Comparison of ENCODE assay signal across 19 mouse cellular contexts in genomic region chr15:98256271-98256670, GRCm38 (mm10). TPM values are rescaled to one million over a fixed set of nuclear protein-coding genes. Genes with fewer than 3 reads are reported as not detected.
A peak's percentile ranks its signal among the peaks of the same experiment; 100 is the strongest.
DNase-seq lines count a peak whose midpoint lies in the region; ATAC-seq and TF ChIP-seq lines count a peak whose summit lies in the region.
"Had no signal": no experiment of that assay in that cellular context is flagged by ENCODE, and none has a peak within 500 bp of the region (broad histone marks: within the 10 kb centered on the region; RNA-seq: fewer than 3 reads in every experiment).

No protein-coding gene starts in this region.

- WGBS in midbrain, postnatal 0 days = 91% methylated on average over 13 of the region's 13 CpGs
- WGBS in midbrain, embryonic 13.5 days = 96% methylated on average over 13 of the region's 13 CpGs
- WGBS in forebrain, embryonic 11.5 days = 93% methylated on average over 13 of the region's 13 CpGs

- H3K9me3 ChIP-seq in midbrain, postnatal 0 days (ENCODE audit: low read length) = no peaks in the 10 kb centered on the region
- no peaks in the 10 kb centered on the region for H3K9me3 ChIP-seq in midbrain, embryonic 13.5 days
- no peaks in the 10 kb centered on the region for H3K9me3 ChIP-seq in forebrain, embryonic 11.5 days (ENCODE audit: control insufficient read depth, low read length)
- H3K9me3 ChIP-seq: embryonic facial prominence, embryonic 15.5 days; hindbrain, embryonic 13.5 days; liver, embryonic 13.5 days had no signal

- H3K4me2 ChIP-seq in midbrain, postnatal 0 days (ENCODE audit: low read depth, low read length, poor library complexity, severe bottlenecking) = no peak overlapping the region
- H3K4me2 ChIP-seq in midbrain, embryonic 13.5 days (replicated peaks) = no peak overlapping the region
- H3K4me2 ChIP-seq in forebrain, embryonic 11.5 days (ENCODE audit: low read depth, low read length, severe bottlenecking) = no peak overlapping the region
- H3K4me2 ChIP-seq: embryonic facial prominence, embryonic 15.5 days; heart, embryonic 13.5 days; hindbrain, embryonic 13.5 days; liver, embryonic 13.5 days had no signal

- no peak for ATAC-seq in midbrain, postnatal 0 days (ENCODE audit: low FRiP score)
- no peak for ATAC-seq in midbrain, embryonic 13.5 days
- no peak for ATAC-seq in forebrain, embryonic 11.5 days (replicated peaks; ENCODE audit: low FRiP score)

- H3K9ac ChIP-seq in midbrain, postnatal 0 days (replicated peaks; ENCODE audit: low read length, poor library complexity, severe bottlenecking) = no peak overlapping the region
- H3K9ac ChIP-seq in midbrain, embryonic 13.5 days (replicated peaks) = no peak overlapping the region
- H3K9ac ChIP-seq in forebrain, embryonic 11.5 days (ENCODE audit: low read length) = no peak overlapping the region
- H3K9ac ChIP-seq: embryonic facial prominence, embryonic 15.5 days; heart, embryonic 13.5 days; hindbrain, embryonic 13.5 days; liver, embryonic 13.5 days had no signal

- peak; percentile 61 for DNase-seq in gastrocnemius, adult 2 months
- DNase-seq in gastrocnemius, postnatal 4 days (ENCODE audit: low spot score in 2 of 2) = no peak
- peak; percentile 2 for DNase-seq in midbrain, postnatal 0 days (ENCODE audit: low spot score)
- DNase-seq in cerebellum, postnatal 25 days = peak; percentile 60 to 74
- DNase-seq in skeletal muscle tissue, adult 2 months (ENCODE audit: low read depth, low spot score) = peak; percentile 26
- no peak for DNase-seq in forebrain, embryonic 11.5 days (ENCODE audit: low spot score)
- DNase-seq in frontal cortex, postnatal 25 days (ENCODE audit: low spot score in 2 of 2) = no peak
- DNase-seq: liver, embryonic 13.5 days had no signal

- intact Hi-C loops in gastrocnemius, adult 2 months (cut with DNase I) = no loop called here

- H3K36me3 ChIP-seq in midbrain, postnatal 0 days (ENCODE audit: insufficient read depth, low read length) = no peaks in the 10 kb centered on the region
- no peaks in the 10 kb centered on the region for H3K36me3 ChIP-seq in midbrain, embryonic 13.5 days
- no peaks in the 10 kb centered on the region for H3K36me3 ChIP-seq in forebrain, embryonic 11.5 days (ENCODE audit: control insufficient read depth, insufficient read depth, low read length)
- H3K36me3 ChIP-seq: embryonic facial prominence, embryonic 15.5 days; heart, embryonic 13.5 days; hindbrain, embryonic 13.5 days; liver, embryonic 13.5 days had no signal

- H3K4me1 ChIP-seq in midbrain, postnatal 0 days (ENCODE audit: insufficient read depth, low read length) = no peaks in the 10 kb centered on the region
- no peaks in the 10 kb centered on the region for H3K4me1 ChIP-seq in midbrain, embryonic 13.5 days (replicated peaks)
- no peaks in the 10 kb centered on the region for H3K4me1 ChIP-seq in forebrain, embryonic 11.5 days (replicated peaks; ENCODE audit: control insufficient read depth, insufficient read depth, low read length)
- H3K4me1 ChIP-seq: embryonic facial prominence, embryonic 15.5 days; heart, embryonic 13.5 days; hindbrain, embryonic 13.5 days; liver, embryonic 13.5 days; megakaryocyte, embryonic 14.5 days had no signal

- H3K4me3 ChIP-seq in gastrocnemius, adult 2 months = no peak overlapping the region
- no peak overlapping the region for H3K4me3 ChIP-seq in midbrain, postnatal 0 days (ENCODE audit: low read depth, low read length)
- H3K4me3 ChIP-seq in midbrain, embryonic 13.5 days (replicated peaks) = no peak overlapping the region
- H3K4me3 ChIP-seq in forebrain, embryonic 11.5 days (ENCODE audit: low read depth, low read length) = no peak overlapping the region
- H3K4me3 ChIP-seq: embryonic facial prominence, embryonic 15.5 days; heart, embryonic 13.5 days; hindbrain, embryonic 13.5 days; layer of hippocampus, adult 2 months; liver, embryonic 13.5 days; megakaryocyte, embryonic 14.5 days had no signal

- TF ChIP-seq CTCF in gastrocnemius, adult 2 months (IDR thresholded peaks at IDR 0.05) = no peak
- TF ChIP-seq CTCF in midbrain, postnatal 0 days (IDR thresholded peaks at IDR 0.05) = no peak

- no peaks in the 10 kb centered on the region for H3K27me3 ChIP-seq in midbrain, postnatal 0 days (ENCODE audit: insufficient read depth, low read length)
- H3K27me3 ChIP-seq in midbrain, embryonic 13.5 days = no peaks in the 10 kb centered on the region
- H3K27me3 ChIP-seq in forebrain, embryonic 11.5 days (ENCODE audit: control insufficient read depth, insufficient read depth, low read length) = no peaks in the 10 kb centered on the region
- H3K27me3 ChIP-seq: embryonic facial prominence, embryonic 15.5 days; heart, embryonic 13.5 days; hindbrain, embryonic 13.5 days; liver, embryonic 13.5 days had no signal

- no peak overlapping the region for H3K27ac ChIP-seq in gastrocnemius, adult 2 months
- H3K27ac ChIP-seq in midbrain, postnatal 0 days (ENCODE audit: low read depth, low read length) = no peak overlapping the region
- no peak overlapping the region for H3K27ac ChIP-seq in midbrain, embryonic 13.5 days
- H3K27ac ChIP-seq in forebrain, embryonic 11.5 days (ENCODE audit: low read depth, low read length) = no peak overlapping the region
- H3K27ac ChIP-seq: embryonic facial prominence, embryonic 15.5 days; heart, embryonic 13.5 days; hindbrain, embryonic 13.5 days; layer of hippocampus, adult 2 months; liver, embryonic 13.5 days had no signal

RNA-seq across cellular contexts. Expression of gene H1fnt, which starts 0.8 kb away (rescaled TPM):
- total RNA-seq in gastrocnemius, adult 2 months (2021) = not detected
- total RNA-seq in gastrocnemius, postnatal 4 days (2021) = not detected
- total RNA-seq in midbrain, postnatal 0 days (2014; rRNA removed) = not detected in 2 replicates
- polyA plus RNA-seq in midbrain, postnatal 0 days (2015; fragmentation: Nextera tagmentation; extraction: Ambion mirVana) = not detected in 2 replicates
- not detected in 2 replicates for polyA plus RNA-seq in midbrain, embryonic 13.5 days (2015; fragmentation: Nextera tagmentation; extraction: Ambion mirVana)
- polyA plus RNA-seq in forebrain, embryonic 11.5 days (2014; fragmentation: Nextera tagmentation; extraction: Ambion mirVana) = not detected in 2 replicates
- total RNA-seq: layer of hippocampus, adult 2 months; left cerebral cortex, postnatal 10 days; MEL had no signal
- polyA plus RNA-seq: C2C12; embryonic facial prominence, embryonic 15.5 days; heart, embryonic 13.5 days; hindbrain, embryonic 13.5 days; liver, embryonic 13.5 days; spleen, adult 2 months; thymus, postnatal 0 days had no signal

RNA-seq across cellular contexts. Expression of gene Olfr286, which starts 22.0 kb away (rescaled TPM):
- not detected for total RNA-seq in gastrocnemius, adult 2 months (2021)
- total RNA-seq in gastrocnemius, postnatal 4 days (2021) = not detected
- not detected in 2 replicates for total RNA-seq in midbrain, postnatal 0 days (2014; rRNA removed)
- polyA plus RNA-seq in midbrain, postnatal 0 days (2015; fragmentation: Nextera tagmentation; extraction: Ambion mirVana) = not detected in 2 replicates
- polyA plus RNA-seq in midbrain, embryonic 13.5 days (2015; fragmentation: Nextera tagmentation; extraction: Ambion mirVana) = not detected in 2 replicates
- not detected in 2 replicates for polyA plus RNA-seq in forebrain, embryonic 11.5 days (2014; fragmentation: Nextera tagmentation; extraction: Ambion mirVana)
- total RNA-seq: layer of hippocampus, adult 2 months; left cerebral cortex, postnatal 10 days; MEL had no signal
- polyA plus RNA-seq: C2C12; heart, embryonic 13.5 days; hindbrain, embryonic 13.5 days; liver, embryonic 13.5 days; spleen, adult 2 months; thymus, postnatal 0 days had no signal

RNA-seq across cellular contexts. Expression of gene Olfr287, which starts 35.4 kb away (rescaled TPM):
- total RNA-seq in gastrocnemius, adult 2 months (2021) = not detected
- total RNA-seq in gastrocnemius, postnatal 4 days (2021) = not detected
- total RNA-seq in midbrain, postnatal 0 days (2014; rRNA removed) = 0.44 and 1.2 TPM in 2 replicates
- polyA plus RNA-seq in midbrain, postnatal 0 days (2015; fragmentation: Nextera tagmentation; extraction: Ambion mirVana) = 1.2 and 1.5 TPM in 2 replicates
- polyA plus RNA-seq in midbrain, embryonic 13.5 days (2015; fragmentation: Nextera tagmentation; extraction: Ambion mirVana) = 0.14 TPM in 1 of 2 replicates, not detected in the other
- not detected in 2 replicates for polyA plus RNA-seq in forebrain, embryonic 11.5 days (2014; fragmentation: Nextera tagmentation; extraction: Ambion mirVana)
- total RNA-seq: MEL had no signal
- polyA plus RNA-seq: C2C12; embryonic facial prominence, embryonic 15.5 days; heart, embryonic 13.5 days; hindbrain, embryonic 13.5 days; liver, embryonic 13.5 days; spleen, adult 2 months; thymus, postnatal 0 days had no signal

RNA-seq across cellular contexts. Expression of gene Gm44579, which starts 35.5 kb away (rescaled TPM):
- not detected for total RNA-seq in gastrocnemius, adult 2 months (2021)
- not detected for total RNA-seq in gastrocnemius, postnatal 4 days (2021)
- total RNA-seq in midbrain, postnatal 0 days (2014; rRNA removed) = not detected in 2 replicates
- 0.09 and 0.11 TPM in 2 replicates for polyA plus RNA-seq in midbrain, postnatal 0 days (2015; fragmentation: Nextera tagmentation; extraction: Ambion mirVana)
- polyA plus RNA-seq in midbrain, embryonic 13.5 days (2015; fragmentation: Nextera tagmentation; extraction: Ambion mirVana) = not detected in 2 replicates
- not detected in 2 replicates for polyA plus RNA-seq in forebrain, embryonic 11.5 days (2014; fragmentation: Nextera tagmentation; extraction: Ambion mirVana)
- total RNA-seq: layer of hippocampus, adult 2 months; left cerebral cortex, postnatal 10 days; MEL had no signal
- polyA plus RNA-seq: C2C12; embryonic facial prominence, embryonic 15.5 days; heart, embryonic 13.5 days; hindbrain, embryonic 13.5 days; liver, embryonic 13.5 days; spleen, adult 2 months; thymus, postnatal 0 days had no signal

RNA-seq across cellular contexts. Expression of gene Zfp641, which starts 39.7 kb away (rescaled TPM):
- 10 to 100 TPM in 1 of 2 experiments, 1 to 10 TPM in 1; 10.0 to 11.8 TPM for total RNA-seq in gastrocnemius, adult 2 months (2021)
- total RNA-seq in gastrocnemius, postnatal 4 days (2021) = 10 to 100 TPM in 1 of 2 experiments, 1 to 10 TPM in 1; 9.8 to 10.7 TPM
- total RNA-seq in midbrain, postnatal 0 days (2014; rRNA removed) = 21.4 and 22.5 TPM in 2 replicates
- 10.9 and 12.8 TPM in 2 replicates for polyA plus RNA-seq in midbrain, postnatal 0 days (2015; fragmentation: Nextera tagmentation; extraction: Ambion mirVana)
- 5.7 and 5.9 TPM in 2 replicates for polyA plus RNA-seq in midbrain, embryonic 13.5 days (2015; fragmentation: Nextera tagmentation; extraction: Ambion mirVana)
- polyA plus RNA-seq in forebrain, embryonic 11.5 days (2014; fragmentation: Nextera tagmentation; extraction: Ambion mirVana) = 1.2 TPM in 2 replicates
- total RNA-seq: MEL had no signal
- polyA plus RNA-seq: C2C12; liver, embryonic 13.5 days had no signal

Comparison
In these comparisons a context has a peak if more than half of its experiments do, and no peak if none do; other contexts are left out.
1. DNase-seq: peak in gastrocnemius, adult 2 months (single experiment), midbrain, postnatal 0 days (single experiment), cerebellum, postnatal 25 days (2 of 2) and skeletal muscle tissue, adult 2 months (single experiment); none in gastrocnemius, postnatal 4 days (0 of 2), forebrain, embryonic 11.5 days (single experiment) and frontal cortex, postnatal 25 days (0 of 2).